Mouse (Mus musculus) splenic B cell, adult 2 months (primary cell): Measurements from ENCODE around the gene Mettl22.

Experiments used
- DNase-seq: peaks from one replicate; pipeline ENCODE4 v3.0.0-alpha.2; 2011; ENCODE audit warnings: low read depth, low spot score
- H3K27me3 ChIP-seq: 2 replicates; pipeline ENCODE4 v1.6.1; 2012; ENCODE audit warnings: mild to moderate bottlenecking, low read length, moderate library complexity, mixed read lengths; ENCODE audit not compliant: control insufficient read depth, poor library complexity, insufficient read depth, severe bottlenecking
- H3K36me3 ChIP-seq: 2 replicates; pipeline ENCODE4 v1.6.1; 2012; ENCODE audit warnings: mild to moderate bottlenecking, low read length, moderate library complexity, mixed read lengths; ENCODE audit not compliant: control insufficient read depth, poor library complexity, insufficient read depth, severe bottlenecking

Mettl22 gene

GRCm38 (mm10) chr16:8525293-8525692 lies 54.7 kb downstream of the Mettl22 start:
- no peak for DNase-seq

GRCm38 (mm10) chr16:8525877-8526276 lies 55.3 kb downstream of the Mettl22 start:
- no peak for DNase-seq
- H3K36me3 ChIP-seq: no peaks in the 10 kb centered on the region
- H3K27me3 ChIP-seq: no peaks in the 10 kb centered on the region

More at GRCm38 (mm10) chr16:8525293-8525692, 54.7 kb downstream of the Mettl22 start:
- Histone ChIP-seq H3K27me3 (no peaks in the 10 kb centered on the region), H3K36me3 (no peaks in the 10 kb centered on the region)

- no peaks in the 10 kb centered on the region for H3K27me3 ChIP-seq
- no peak for DNase-seq
- H3K36me3 ChIP-seq: no peaks in the 10 kb centered on the region
Measured at GRCm38 (mm10) chr16:8529389-8529788, 58.8 kb downstream of the Mettl22 start.

GRCm38 (mm10) chr16:8530018-8530417 lies 59.4 kb downstream of the Mettl22 start:
- H3K27me3 ChIP-seq: no peaks in the 10 kb centered on the region
- H3K36me3 ChIP-seq: no peaks in the 10 kb centered on the region
- DNase-seq: no peak

- Histone ChIP-seq H3K27me3 (no peaks in the 10 kb centered on the region), H3K36me3 (no peaks in the 10 kb centered on the region)
- DNase-seq: no peak
Measured at GRCm38 (mm10) chr16:8532461-8532860, 61.9 kb downstream of the Mettl22 start.

- DNase-seq: no peak
- H3K27me3 ChIP-seq: no peaks in the 10 kb centered on the region
- no peaks in the 10 kb centered on the region for H3K36me3 ChIP-seq
Measured at GRCm38 (mm10) chr16:8532894-8533293, 62.3 kb downstream of the Mettl22 start.

- no peak for DNase-seq
- no peaks in the 10 kb centered on the region for H3K27me3 ChIP-seq
- H3K36me3 ChIP-seq: no peaks in the 10 kb centered on the region
Measured at GRCm38 (mm10) chr16:8533477-8533876, 62.9 kb downstream of the Mettl22 start.

GRCm38 (mm10) chr16:8534466-8535200 lies 64.0 kb downstream of the Mettl22 start:
- no peaks in the 10 kb centered on the region for H3K36me3 ChIP-seq
- H3K27me3 ChIP-seq: no peaks in the 10 kb centered on the region
- no peak for DNase-seq

GRCm38 (mm10) chr16:8535411-8535810 lies 64.8 kb downstream of the Mettl22 start:
- H3K36me3 ChIP-seq: no peaks in the 10 kb centered on the region

GRCm38 (mm10) chr16:8539150-8539865 lies 68.7 kb downstream of the Mettl22 start:
- no peaks in the 10 kb centered on the region for H3K27me3 ChIP-seq
- no peak for DNase-seq
- H3K36me3 ChIP-seq: no peaks in the 10 kb centered on the region

More at GRCm38 (mm10) chr16:8535411-8535810, 64.8 kb downstream of the Mettl22 start:
- no peak for DNase-seq
- no peaks in the 10 kb centered on the region for H3K27me3 ChIP-seq
